Mouse (Mus musculus): Measurements from ENCODE around the gene Catspere2.

DNA sequence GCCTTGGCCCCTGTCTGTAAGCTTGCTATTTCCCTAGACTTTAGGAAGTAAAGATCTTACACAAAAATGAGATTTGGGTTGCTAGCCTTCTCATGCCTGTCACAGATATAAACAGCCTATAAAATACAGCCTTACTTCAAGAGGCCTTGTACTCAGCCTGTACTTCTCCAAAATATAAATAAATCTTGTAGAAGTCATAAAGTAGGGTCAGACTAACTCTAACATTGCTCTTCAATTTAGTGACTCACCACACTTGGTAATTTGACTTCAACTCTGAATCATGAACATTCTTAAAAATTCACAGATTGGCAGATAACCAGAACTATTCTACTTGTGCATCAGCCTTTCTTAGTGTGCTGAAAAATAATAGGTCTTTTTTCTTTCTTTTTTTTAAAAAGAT is 233.9 kb downstream of the Catspere2 start:
- TF ChIP-seq EP300 (IDR thresholded peaks at IDR 0.05; ENCODE audit: insufficient read depth, low read depth, low read length) (no peak), CTCF (IDR thresholded peaks at IDR 0.05; ENCODE audit: low read depth, low read length) (no peak)
